Mouse (Mus musculus) C2C12 (cell line): ENCODE data around the gene B3galnt1. TPM values are rescaled to one million over a fixed set of nuclear protein-coding genes. Genes with fewer than 3 reads are reported as not detected.

Source experiments
- H3K27me3 ChIP-seq: one replicate; pipeline ENCODE4 v1.6.1; 2011; ENCODE audit not compliant: control insufficient read depth, insufficient read depth, insufficient read length
- H3K36me3 ChIP-seq: one replicate; pipeline ENCODE4 v1.6.1; 2011; ENCODE audit not compliant: control insufficient read depth, insufficient read depth
- H3K4me3 ChIP-seq: one replicate; pipeline ENCODE4 v1.5.1; 2011; ENCODE audit warnings: mild to moderate bottlenecking, control low read depth; ENCODE audit not compliant: poor library complexity, insufficient read depth, severe bottlenecking
- H3K79me2 ChIP-seq: one replicate; pipeline ENCODE4 v1.6.1; 2011; ENCODE audit not compliant: control insufficient read depth, insufficient read depth
- H3K79me3 ChIP-seq: one replicate; pipeline ENCODE4 v1.6.1; 2011; ENCODE audit warnings: low read depth, control low read depth
- H3ac ChIP-seq: one replicate; pipeline ENCODE3; 2011; ENCODE audit warnings: low read depth; ENCODE audit not compliant: control insufficient read depth, insufficient read length
- CEBPB ChIP-seq: IDR thresholded peaks from one replicate; pipeline ENCODE4 v1.6.1; 2011; ENCODE audit warnings: low read depth, mild to moderate bottlenecking, control low read depth, moderate library complexity
- CTCF ChIP-seq: IDR thresholded peaks from one replicate; pipeline ENCODE4 v1.5.1; 2011; ENCODE audit not compliant: control insufficient read depth, insufficient read depth, insufficient read length
- FOSL1 ChIP-seq: IDR thresholded peaks from one replicate; pipeline ENCODE4 v1.8.0; 2011; ENCODE audit warnings: mild to moderate bottlenecking, low read length; ENCODE audit not compliant: poor library complexity, insufficient read depth, severe bottlenecking
- MAX ChIP-seq: IDR thresholded peaks from one replicate; pipeline ENCODE4 v1.6.1; 2011; ENCODE audit warnings: mild to moderate bottlenecking, control low read depth
- MYOD1 ChIP-seq: IDR thresholded peaks from one replicate; pipeline ENCODE4 v1.6.1; 2011; ENCODE audit warnings: low read depth; ENCODE audit not compliant: control insufficient read depth, insufficient read length
- MYOG ChIP-seq: IDR thresholded peaks from one replicate; pipeline ENCODE4 v1.6.1; 2011; ENCODE audit not compliant: control insufficient read depth, insufficient read length; ENCODE audit errors: extremely low read depth
- USF1 ChIP-seq: IDR thresholded peaks from one replicate; pipeline ENCODE4 v1.6.1; 2011; ENCODE audit warnings: low read depth, mild to moderate bottlenecking, control low read depth, moderate library complexity
- polyA plus RNA-seq: library from polyadenylated mRNA; unstranded; fragments of >200 nt; fragmentation: generic; extraction: Trizol; gene quantifications from one replicate; pipeline ENCODE4 v1.2.1, GENCODE M21; 2012; ENCODE audit warnings: missing spikeins

Gene B3galnt1
- polyA plus RNA-seq, 1 experiment, result 4.7 TPM

DNA sequence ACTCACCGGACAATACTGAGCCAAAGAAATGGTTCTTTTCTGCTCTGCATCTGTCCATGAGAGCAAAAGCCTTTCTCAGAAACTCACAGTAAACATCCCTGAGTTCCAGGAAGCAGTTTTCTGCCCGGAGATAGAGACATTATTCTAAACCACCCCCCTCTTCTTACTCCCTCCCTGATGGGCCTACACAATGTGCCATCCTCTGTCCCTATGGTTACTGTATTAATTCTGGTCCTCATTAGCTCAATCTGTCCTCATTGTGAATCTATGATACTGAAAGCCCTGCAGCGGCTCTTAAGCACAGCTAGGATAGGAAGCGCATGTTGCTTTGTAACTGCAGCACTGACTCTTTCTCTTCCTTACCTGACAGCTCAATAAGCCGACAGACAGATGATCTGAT is 53.7 kb downstream of the B3galnt1 start:
- Histone ChIP-seq H3K4me3 (no peak overlapping the region), H3K27me3 (no peaks in the 10 kb centered on the region), H3K79me2 (no peaks in the 10 kb centered on the region), H3K79me3 (no peaks in the 10 kb centered on the region), H3ac (no peak overlapping the region), H3K36me3 (no peaks in the 10 kb centered on the region)
- no peak for TF ChIP-seq MYOG
- no peak for TF ChIP-seq FOSL1
- no peak for TF ChIP-seq USF1
- TF ChIP-seq MAX, result no peak
- no peak for TF ChIP-seq CTCF
- no peak for TF ChIP-seq CEBPB
- no peak for TF ChIP-seq MYOD1

- no peak for TF ChIP-seq CTCF
- TF ChIP-seq MYOG, result no peak
- no peak for TF ChIP-seq MYOD1
- no peaks in the 10 kb centered on the region for H3K79me2 ChIP-seq
- no peaks in the 10 kb centered on the region for H3K36me3 ChIP-seq
- no peaks in the 10 kb centered on the region for H3K79me3 ChIP-seq
- no peak overlapping the region for H3ac ChIP-seq
- no peaks in the 10 kb centered on the region for H3K27me3 ChIP-seq
- no peak overlapping the region for H3K4me3 ChIP-seq
Measured at GRCm38 (mm10) chr3:69543730-69544129, 55.0 kb downstream of the B3galnt1 start.

GRCm38 (mm10) chr3:69542962-69543361 is 55.8 kb downstream of the B3galnt1 start:
- H3K36me3 ChIP-seq, result no peaks in the 10 kb centered on the region
- H3K4me3 ChIP-seq, result no peak overlapping the region
- TF ChIP-seq MAX (no peak), CEBPB (no peak), USF1 (no peak), MYOG (no peak), CTCF (no peak), MYOD1 (no peak), FOSL1 (no peak)
- no peaks in the 10 kb centered on the region for H3K79me3 ChIP-seq
- H3K79me2 ChIP-seq, result no peaks in the 10 kb centered on the region
- H3K27me3 ChIP-seq, result no peaks in the 10 kb centered on the region
- H3ac ChIP-seq, result no peak overlapping the region

DNA sequence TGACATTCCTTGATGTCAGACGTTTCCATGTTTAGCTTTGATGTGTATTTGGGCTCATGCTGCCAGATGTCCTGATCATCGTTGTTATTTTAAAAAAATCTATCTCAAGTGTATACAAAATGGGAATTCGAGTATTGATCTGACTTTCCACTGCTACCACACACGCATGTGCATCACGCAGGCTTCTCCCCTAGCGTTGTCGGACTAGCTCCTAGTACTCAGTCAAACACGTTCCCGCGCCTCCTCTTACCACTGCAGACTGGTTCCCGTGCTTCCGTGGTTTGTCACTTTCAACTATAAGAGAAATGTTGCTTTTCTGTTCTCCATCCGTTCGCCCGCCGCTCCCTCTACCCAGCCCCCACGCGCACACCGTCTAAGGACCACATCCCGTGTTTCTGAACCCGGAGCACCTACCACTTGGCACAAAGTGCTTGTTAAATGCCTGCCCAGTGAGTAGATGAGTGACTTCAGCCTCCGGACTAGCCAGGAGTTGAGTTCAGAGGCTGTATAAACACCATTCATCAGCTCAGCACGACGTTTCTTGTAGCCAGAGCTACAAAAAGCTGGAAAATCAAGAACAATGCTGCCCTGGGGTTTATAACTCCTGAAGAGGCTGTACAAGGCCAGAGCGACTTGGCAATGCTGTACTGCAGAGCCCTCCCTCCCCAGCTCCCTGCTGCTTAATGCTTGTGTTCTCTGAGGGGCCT is 62.7 kb downstream of the B3galnt1 start:
- Histone ChIP-seq H3K79me2 (no peaks in the 10 kb centered on the region), H3K27me3 (no peaks in the 10 kb centered on the region), H3ac (no peak overlapping the region), H3K79me3 (no peaks in the 10 kb centered on the region), H3K4me3 (no peak overlapping the region), H3K36me3 (no peaks in the 10 kb centered on the region)
- TF ChIP-seq CEBPB (no peak), MYOG (no peak), USF1 (no peak), MAX (no peak), MYOD1 (no peak), FOSL1 (no peak), CTCF (no peak)

GRCm38 (mm10) chr3:69535486-69535885 is 63.3 kb downstream of the B3galnt1 start:
- TF ChIP-seq FOSL1, result no peak
- TF ChIP-seq MAX, result no peak
- no peak for TF ChIP-seq CTCF
- no peak for TF ChIP-seq CEBPB
- no peak for TF ChIP-seq MYOG
- no peak for TF ChIP-seq MYOD1
- TF ChIP-seq USF1, result no peak
- Histone ChIP-seq H3K27me3 (no peaks in the 10 kb centered on the region), H3ac (no peak overlapping the region), H3K4me3 (no peak overlapping the region), H3K79me2 (no peaks in the 10 kb centered on the region), H3K36me3 (no peaks in the 10 kb centered on the region), H3K79me3 (no peaks in the 10 kb centered on the region)
